Mouse (Mus musculus): Measurements from ENCODE around the gene Rtn1.

Gene Rtn1

GRCm38 (mm10) chr12:72267614-72268013 lies 141.2 kb downstream of the Rtn1 start:
- DNase-seq: peak in 1 of 2 experiments; percentile 13

- DNase-seq: no peak
These were observed 143.3 kb downstream of the Rtn1 start for GRCm38 (mm10) chr12:72265261-72266228.

GRCm38 (mm10) chr12:72263213-72264103 lies 145.4 kb downstream of the Rtn1 start:
- DNase-seq: no peak

- DNase-seq: no peak
These were observed 151.9 kb downstream of the Rtn1 start for GRCm38 (mm10) chr12:72257000-72257399.

GRCm38 (mm10) chr12:72253040-72253439 lies 155.8 kb downstream of the Rtn1 start:
- DNase-seq: no peak

- DNase-seq: no peak
These were observed 156.9 kb downstream of the Rtn1 start for GRCm38 (mm10) chr12:72251890-72252445.

- peak in 1 of 2 experiments; percentile 27 for DNase-seq
These were observed 163.9 kb downstream of the Rtn1 start for GRCm38 (mm10) chr12:72244951-72245350.

- peak in 1 of 2 experiments; percentile 6 for DNase-seq
These were observed 166.0 kb downstream of the Rtn1 start for GRCm38 (mm10) chr12:72242807-72243206.

- DNase-seq: no peak
These were observed 168.3 kb downstream of the Rtn1 start for GRCm38 (mm10) chr12:72240506-72240905.

GRCm38 (mm10) chr12:72239230-72239894 lies 169.5 kb downstream of the Rtn1 start:
- no peak for DNase-seq

- DNase-seq: no peak
These were observed 171.6 kb downstream of the Rtn1 start for GRCm38 (mm10) chr12:72237251-72237650.

- peak; percentile 1 to 21 for DNase-seq
These were observed 172.3 kb downstream of the Rtn1 start for GRCm38 (mm10) chr12:72236564-72237011.

GRCm38 (mm10) chr12:72235621-72236351 lies 173.1 kb downstream of the Rtn1 start:
- DNase-seq: no peak

GRCm38 (mm10) chr12:72234966-72235365 lies 173.9 kb downstream of the Rtn1 start:
- DNase-seq: no peak

- DNase-seq: no peak
These were observed 174.7 kb downstream of the Rtn1 start for GRCm38 (mm10) chr12:72234151-72234550.

- no peak for DNase-seq
These were observed 175.7 kb downstream of the Rtn1 start for GRCm38 (mm10) chr12:72232826-72233790.

GRCm38 (mm10) chr12:72232176-72232575 lies 176.7 kb downstream of the Rtn1 start:
- no peak for DNase-seq

- no peak for DNase-seq
These were observed 179.2 kb downstream of the Rtn1 start for GRCm38 (mm10) chr12:72229451-72230196.

GRCm38 (mm10) chr12:72227731-72228130 lies 181.1 kb downstream of the Rtn1 start:
- no peak for DNase-seq

GRCm38 (mm10) chr12:72225371-72225770 lies 183.5 kb downstream of the Rtn1 start:
- DNase-seq: no peak
